Mouse (Mus musculus): ENCODE measurements around the gene Selplg.

- TF ChIP-seq CTCF (IDR thresholded peaks at IDR 0.05; ENCODE audit: borderline replicate concordance, insufficient read depth, low read length): no peak
- no peak for TF ChIP-seq POLR2A (IDR thresholded peaks at IDR 0.05; ENCODE audit: low read depth, low read length)
Observed at GRCm38 (mm10) chr5:113829566-113830291, 2.7 kb downstream of the Selplg start.

All from embryonic fibroblast, embryonic 13.5 days (primary cell).